Mouse (Mus musculus) neural tube, embryonic 15.5 days (tissue): ENCODE measurements around the gene Nmur1. TPM values are rescaled to one million over a fixed set of nuclear protein-coding genes. Genes with fewer than 3 reads are reported as not detected.
A peak's percentile ranks its signal among the peaks of the same experiment; 100 is the strongest.

Experiments
- ATAC-seq: fragments of 200-750 bp; cut with Nextera tagmentation; 2 replicates; pipeline ENCODE4 v1.8.0; 2017; ENCODE audit warnings: mild to moderate bottlenecking, moderate TSS enrichment, moderate library complexity; ENCODE audit not compliant: low FRiP score
- H3K27ac ChIP-seq: fragments of 300-500 bp; sonication (generic); replicated peaks from 2 replicates; pipeline ENCODE4 v1.5.1; 2015; ENCODE audit warnings: mild to moderate bottlenecking, inconsistent platforms
- H3K27me3 ChIP-seq: fragments of 300-500 bp; sonication (generic); replicated peaks from 2 replicates; pipeline ENCODE4 v1.6.1; 2015; ENCODE audit warnings: inconsistent platforms
- H3K36me3 ChIP-seq: fragments of 300-500 bp; sonication (generic); 2 replicates; pipeline ENCODE4 v1.6.1; 2015; ENCODE audit warnings: inconsistent platforms
- H3K4me1 ChIP-seq: fragments of 300-500 bp; sonication (generic); 2 replicates; pipeline ENCODE4 v1.6.1; 2015; ENCODE audit warnings: inconsistent platforms
- H3K4me2 ChIP-seq: fragments of 300-500 bp; sonication (generic); 2 replicates; pipeline ENCODE4 v1.6.1; 2015; ENCODE audit warnings: inconsistent platforms, mild to moderate bottlenecking, moderate library complexity
- H3K4me3 ChIP-seq: fragments of 300-500 bp; sonication (generic); replicated peaks from 2 replicates; pipeline ENCODE4 v1.5.1; 2015; ENCODE audit warnings: mild to moderate bottlenecking, inconsistent platforms
- H3K9ac ChIP-seq: fragments of 300-500 bp; sonication (generic); replicated peaks from 2 replicates; pipeline ENCODE4 v1.6.1; 2015; ENCODE audit warnings: mild to moderate bottlenecking, inconsistent platforms
- H3K9me3 ChIP-seq: fragments of 300-500 bp; sonication (generic); replicated peaks from 2 replicates; pipeline ENCODE4 v1.6.1; 2016; ENCODE audit warnings: inconsistent platforms
- WGBS: fragments of 180-500 bp; shearing (Covaris S2); methylation state at CpG from one replicate; pipeline ENCODE4 v1.1.7; 2015; ENCODE audit warnings: mixed read lengths; 5-methylcytosine and 5-hydroxymethylcytosine counted together
- polyA plus RNA-seq: library from polyadenylated mRNA; unstranded; fragments of >200 nt; fragmentation: Nextera tagmentation; extraction: Ambion mirVana; gene quantifications from 2 replicates; pipeline ENCODE4 v1.2.1, GENCODE M21; 2015

Nmur1 gene
- polyA plus RNA-seq, 1 experiment from 2014 or later = 0.13 TPM

DNA sequence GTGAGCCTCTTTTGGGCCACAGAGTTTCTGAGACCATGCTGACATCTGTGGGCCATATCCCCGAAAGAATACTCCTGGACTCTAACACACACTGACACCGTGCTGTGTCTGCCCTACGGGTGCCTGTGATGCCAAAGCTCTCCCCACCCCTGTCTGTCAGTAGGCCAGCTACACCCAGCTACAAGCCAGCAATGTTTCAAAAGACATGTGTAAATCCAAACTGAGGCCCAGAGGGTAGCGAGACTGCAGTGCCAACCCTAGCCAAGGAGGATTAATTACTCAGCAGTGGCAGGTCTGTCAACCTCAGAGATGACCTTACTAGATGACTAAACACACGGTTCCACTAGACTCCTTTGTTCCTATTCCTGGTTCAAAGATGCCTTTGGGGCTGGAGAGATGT is 49.7 kb downstream of the Nmur1 start:
- H3K4me2 ChIP-seq = no peak overlapping the region
- H3K9me3 ChIP-seq = no peaks in the 10 kb centered on the region
- WGBS = 81% methylated on average over 5 of the region's 5 CpGs
- H3K27me3 ChIP-seq = no peaks in the 10 kb centered on the region
- H3K4me1 ChIP-seq = peaks cover 7% of the 10 kb centered on the region; the same call in 1 of the 2 replicates
- H3K27ac ChIP-seq = no peak overlapping the region
- H3K9ac ChIP-seq = no peak overlapping the region
- ATAC-seq = no peak
- no peaks in the 10 kb centered on the region for H3K36me3 ChIP-seq
- H3K4me3 ChIP-seq = no peak overlapping the region

GRCm38 (mm10) chr1:86371997-86372396 is 54.0 kb downstream of the Nmur1 start:
- Histone ChIP-seq H3K4me2 (no peak overlapping the region), H3K27ac (no peak overlapping the region), H3K4me1 (no peaks in the 10 kb centered on the region), H3K27me3 (no peaks in the 10 kb centered on the region), H3K9me3 (no peaks in the 10 kb centered on the region), H3K36me3 (no peaks in the 10 kb centered on the region), H3K4me3 (no peak overlapping the region), H3K9ac (no peak overlapping the region)
- WGBS = 50% methylated on average over 10 of the region's 10 CpGs
- no peak for ATAC-seq

DNA sequence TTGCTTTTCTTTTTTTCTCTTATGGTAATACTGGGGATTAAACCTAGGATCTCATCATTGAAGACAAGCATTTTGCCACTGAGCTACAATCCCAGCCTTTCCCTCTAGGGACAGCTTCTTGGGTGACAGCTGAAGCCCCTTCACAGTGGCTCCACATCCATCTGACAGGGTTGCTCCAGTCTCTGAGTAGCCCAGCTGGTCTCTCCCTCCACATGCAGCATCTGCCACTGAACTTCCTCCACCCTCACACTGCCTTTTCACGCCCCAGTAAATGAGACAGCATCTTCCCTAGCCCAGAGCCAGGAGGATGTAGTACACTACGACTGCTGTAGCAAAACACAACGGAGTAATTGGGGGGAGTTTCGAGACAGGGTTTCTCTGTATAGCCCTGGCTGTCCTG is 57.9 kb downstream of the Nmur1 start:
- Histone ChIP-seq H3K4me2 (no peak overlapping the region), H3K9ac (no peak overlapping the region), H3K27me3 (no peaks in the 10 kb centered on the region), H3K9me3 (no peaks in the 10 kb centered on the region), H3K27ac (no peak overlapping the region), H3K4me3 (no peak overlapping the region), H3K36me3 (no peaks in the 10 kb centered on the region), H3K4me1 (no peaks in the 10 kb centered on the region)
- 78% methylated on average over 4 of the region's 4 CpGs for WGBS
- no peak for ATAC-seq

DNA sequence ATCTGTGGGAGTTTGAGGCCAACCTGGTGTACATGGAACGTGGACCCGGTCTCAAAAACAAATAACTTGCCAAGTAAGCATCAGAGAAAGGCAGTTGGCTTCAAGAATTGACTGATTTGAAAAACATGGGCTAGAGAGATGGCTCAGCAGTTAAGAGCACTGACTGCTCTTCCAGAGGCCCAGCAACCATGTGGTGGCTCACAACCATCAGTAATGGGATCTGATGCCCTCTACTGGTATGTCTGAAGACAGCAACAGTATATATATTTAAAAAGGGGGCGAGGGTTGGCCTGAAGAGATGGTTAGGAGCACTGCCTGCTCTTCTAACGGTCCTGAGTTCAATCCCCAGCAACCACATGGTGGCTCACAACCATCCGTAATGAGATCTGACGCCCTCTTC is 62.4 kb downstream of the Nmur1 start:
- Histone ChIP-seq H3K9me3 (no peaks in the 10 kb centered on the region), H3K4me3 (no peak overlapping the region), H3K9ac (no peak overlapping the region), H3K4me2 (no peak overlapping the region), H3K36me3 (no peaks in the 10 kb centered on the region), H3K27me3 (no peaks in the 10 kb centered on the region), H3K27ac (no peak overlapping the region), H3K4me1 (peaks cover 13% of the 10 kb centered on the region)
- ATAC-seq = no peak
- WGBS = 15% methylated on average over 6 of the region's 6 CpGs

- Histone ChIP-seq H3K4me2 (no peak overlapping the region), H3K36me3 (peaks cover 3% of the 10 kb centered on the region), H3K27ac (no peak overlapping the region), H3K9me3 (no peaks in the 10 kb centered on the region), H3K9ac (no peak overlapping the region), H3K4me1 (peaks cover 26% of the 10 kb centered on the region), H3K4me3 (no peak overlapping the region), H3K27me3 (no peaks in the 10 kb centered on the region)
- ATAC-seq = no peak
- 88% methylated on average over 4 of the region's 4 CpGs for WGBS
Measured at GRCm38 (mm10) chr1:86361852-86362615, 64.0 kb downstream of the Nmur1 start.

GRCm38 (mm10) chr1:86360441-86360840 is 65.6 kb downstream of the Nmur1 start:
- H3K4me2 ChIP-seq = peak overlapping the region; percentile 67
- peak overlapping the region; percentile 88 for H3K9ac ChIP-seq
- peak overlapping the region; percentile 94 for H3K4me3 ChIP-seq
- H3K9me3 ChIP-seq = no peaks in the 10 kb centered on the region
- H3K36me3 ChIP-seq = peaks cover 17% of the 10 kb centered on the region
- ATAC-seq = no peak
- peak overlapping the region; percentile 87; the same call in 1 of the 2 replicates for H3K27ac ChIP-seq
- 22% methylated on average over 12 of the region's 12 CpGs for WGBS
- H3K4me1 ChIP-seq = peaks cover 34% of the 10 kb centered on the region
- H3K27me3 ChIP-seq = no peaks in the 10 kb centered on the region

DNA sequence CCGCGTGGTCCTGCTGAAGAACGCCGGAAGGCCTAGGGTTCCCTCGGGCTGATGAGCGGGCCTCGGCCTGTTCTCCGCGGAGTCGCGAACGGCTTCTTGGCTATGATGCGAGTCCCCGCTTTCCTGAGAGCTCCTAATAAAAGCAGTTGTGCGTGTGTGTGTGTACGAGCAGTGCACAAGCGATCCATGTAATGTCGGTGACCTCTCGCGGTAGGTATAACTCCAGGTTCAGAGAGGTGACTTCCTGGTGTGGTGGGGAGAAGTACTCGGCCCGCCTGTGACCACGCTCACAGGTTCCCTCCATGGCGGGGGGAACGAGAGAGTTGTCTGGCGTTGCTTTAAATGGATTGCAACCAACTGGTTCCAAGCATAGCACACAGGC is 66.2 kb downstream of the Nmur1 start:
- WGBS = under 1% methylated on average over 26 of the region's 26 CpGs
- H3K4me1 ChIP-seq = peaks cover 34% of the 10 kb centered on the region
- peak overlapping the region; percentile 88 for H3K9ac ChIP-seq
- ATAC-seq = peak; percentile 22
- no peaks in the 10 kb centered on the region for H3K9me3 ChIP-seq
- H3K4me3 ChIP-seq = peak overlapping the region; percentile 94
- peak overlapping the region; percentile 87 for H3K27ac ChIP-seq
- H3K36me3 ChIP-seq = peaks cover 24% of the 10 kb centered on the region
- H3K4me2 ChIP-seq = peak overlapping the region; percentile 67
- no peaks in the 10 kb centered on the region for H3K27me3 ChIP-seq

- H3K4me3 ChIP-seq = peak within 1 kb of the TSS; percentile 94
- under 1% methylated on average over 97 of the region's 102 CpGs for WGBS
- peaks cover 34% of the 10 kb centered on the region for H3K4me1 ChIP-seq
- H3K4me2 ChIP-seq = peak within 1 kb of the TSS; percentile 89
- H3K27me3 ChIP-seq = no peaks in the 10 kb centered on the region
- ATAC-seq = peak; percentile 98
- H3K36me3 ChIP-seq = peaks cover 30% of the 10 kb centered on the region
- H3K9me3 ChIP-seq = no peaks in the 10 kb centered on the region
- peak within 1 kb of the TSS; percentile 95 for H3K9ac ChIP-seq
- peak within 1 kb of the TSS; percentile 99 for H3K27ac ChIP-seq
Measured at GRCm38 (mm10) chr1:86358906-86359797, 66.9 kb downstream of the Nmur1 start, which contains the start of gene Ncl. Gene Ncl (minus strand): TSS chr1:86359400.

DNA sequence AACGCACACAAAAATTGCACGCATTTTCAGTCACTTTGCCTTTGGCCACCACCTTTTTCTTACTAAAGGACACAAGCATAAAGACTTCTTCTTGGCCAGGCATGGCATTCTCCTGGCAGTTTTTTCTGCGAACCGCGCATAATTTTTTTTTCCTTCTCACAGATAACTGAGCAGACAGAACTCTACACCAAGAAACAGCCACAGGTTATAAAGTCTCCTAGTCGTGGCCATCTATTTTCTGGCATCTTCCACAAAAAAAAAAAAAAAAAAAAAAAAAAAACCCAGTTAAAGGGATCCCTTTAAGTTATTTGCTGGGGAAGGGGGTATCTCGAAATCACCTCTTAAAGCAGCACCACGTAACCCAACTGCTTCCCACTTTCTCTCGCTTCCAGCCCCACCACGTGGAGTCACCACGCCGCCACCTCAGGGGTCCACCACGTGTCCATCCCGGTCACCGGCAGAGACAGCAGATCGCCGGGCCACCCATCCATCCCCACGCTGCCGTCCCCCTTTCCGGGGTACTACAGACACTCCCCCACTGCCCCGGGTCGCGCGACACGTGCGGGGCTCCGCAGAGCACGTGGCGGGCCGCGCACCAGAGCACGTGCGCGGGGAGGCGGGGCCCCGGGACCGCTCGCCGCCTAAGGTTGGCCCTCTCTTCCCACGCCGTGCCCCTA is 67.7 kb downstream of the Nmur1 start:
- H3K27me3 ChIP-seq = no peaks in the 10 kb centered on the region
- H3K36me3 ChIP-seq = peaks cover 38% of the 10 kb centered on the region
- peak overlapping the region; percentile 95 for H3K9ac ChIP-seq
- peak overlapping the region; percentile 89 for H3K4me2 ChIP-seq
- H3K4me1 ChIP-seq = peaks cover 34% of the 10 kb centered on the region
- H3K9me3 ChIP-seq = no peaks in the 10 kb centered on the region
- peak overlapping the region; percentile 99 for H3K27ac ChIP-seq
- 1% methylated on average over 41 of the region's 41 CpGs for WGBS
- H3K4me3 ChIP-seq = peak overlapping the region; percentile 94
- ATAC-seq = peak; percentile 71; the same call in 1 of the 2 replicates

- no peak overlapping the region for H3K9ac ChIP-seq
- H3K27me3 ChIP-seq = no peaks in the 10 kb centered on the region
- no peak overlapping the region for H3K4me2 ChIP-seq
- no peak overlapping the region for H3K4me3 ChIP-seq
- no peak for ATAC-seq
- H3K27ac ChIP-seq = no peak overlapping the region
- WGBS = 90% methylated on average over 2 of the region's 2 CpGs
- peaks cover 21% of the 10 kb centered on the region for H3K4me1 ChIP-seq
- peaks cover 77% of the 10 kb centered on the region for H3K36me3 ChIP-seq
- H3K9me3 ChIP-seq = no peaks in the 10 kb centered on the region
Measured at GRCm38 (mm10) chr1:86354186-86354585, 71.8 kb downstream of the Nmur1 start.

- no peak overlapping the region for H3K4me3 ChIP-seq
- no peaks in the 10 kb centered on the region for H3K4me1 ChIP-seq
- WGBS = 87% methylated on average over 8 of the region's 8 CpGs
- no peak overlapping the region for H3K9ac ChIP-seq
- no peaks in the 10 kb centered on the region for H3K27me3 ChIP-seq
- peaks cover 85% of the 10 kb centered on the region for H3K36me3 ChIP-seq
- no peak for ATAC-seq
- no peak overlapping the region for H3K27ac ChIP-seq
- no peak overlapping the region for H3K4me2 ChIP-seq
- H3K9me3 ChIP-seq = no peaks in the 10 kb centered on the region
Measured at GRCm38 (mm10) chr1:86350576-86350975, 75.5 kb downstream of the Nmur1 start.
